Mouse (Mus musculus): ENCODE data around the gene Kcnj4. TPM values are rescaled to one million over a fixed set of nuclear protein-coding genes. Genes with fewer than 3 reads are reported as not detected.

The Kcnj4 gene
- not detected for polyA plus RNA-seq (2017; shearing (Covaris generic))

DNA sequence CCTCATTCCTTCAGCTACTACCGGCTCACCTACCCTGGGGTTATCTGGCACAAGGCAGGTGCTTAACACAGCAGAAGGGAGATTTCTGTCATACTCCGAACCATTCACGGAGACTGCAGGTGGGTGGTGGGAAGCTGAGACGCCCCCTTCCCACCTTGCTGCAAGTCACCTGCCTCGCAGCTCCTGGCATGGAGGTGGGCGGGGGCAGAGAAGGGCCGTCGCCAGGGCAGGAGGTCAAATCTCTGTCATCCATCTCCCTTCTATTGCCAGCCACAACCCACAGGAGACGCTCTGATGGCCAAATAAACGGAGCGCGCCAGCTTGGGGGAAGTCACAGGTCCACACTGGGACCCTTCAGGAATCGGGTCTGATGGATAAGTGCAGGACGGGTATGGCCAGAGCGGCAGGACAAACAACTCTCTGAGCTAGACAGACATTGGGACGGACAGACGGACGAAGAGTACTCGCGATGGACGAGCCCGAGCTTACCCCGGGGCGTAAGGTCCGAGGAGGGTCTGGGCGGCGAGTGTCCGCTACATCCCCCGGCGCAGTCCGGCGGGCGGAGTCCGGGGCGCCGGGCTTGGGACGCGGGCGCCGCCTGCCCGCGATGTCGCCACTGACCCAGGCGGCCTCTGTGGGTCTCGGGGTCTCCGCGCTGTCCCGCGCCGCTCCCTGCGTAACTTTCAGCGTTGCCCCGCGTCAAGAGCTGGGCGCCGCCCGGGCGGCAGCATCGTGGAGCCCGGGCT is at the start of gene Kcnj4:
Gene Kcnj4, minus strand, starts transcription at position 535 of the 746 bp plus-strand sequence.
- no peak for ATAC-seq

DNA sequence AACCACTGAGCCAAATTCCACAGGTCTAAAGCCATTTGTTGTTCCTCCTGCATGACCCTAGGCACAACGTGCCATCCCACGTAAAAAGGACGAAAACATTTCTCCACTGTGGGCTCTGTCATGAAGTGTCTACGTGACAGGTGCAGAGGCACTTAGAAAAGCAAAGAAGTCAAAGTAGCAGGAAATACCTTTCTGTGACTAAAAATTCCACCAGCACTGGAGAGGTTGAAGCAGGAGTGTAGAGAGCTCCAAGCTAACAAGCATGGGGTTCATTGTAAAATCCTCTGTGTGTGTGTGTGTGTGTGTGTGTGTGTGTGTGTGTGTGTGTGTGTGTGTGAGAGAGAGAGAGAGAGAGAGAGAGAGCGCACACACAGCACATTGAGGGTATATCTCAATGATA is 47.5 kb upstream of the Kcnj4 start:
- ATAC-seq: no peak

DNA sequence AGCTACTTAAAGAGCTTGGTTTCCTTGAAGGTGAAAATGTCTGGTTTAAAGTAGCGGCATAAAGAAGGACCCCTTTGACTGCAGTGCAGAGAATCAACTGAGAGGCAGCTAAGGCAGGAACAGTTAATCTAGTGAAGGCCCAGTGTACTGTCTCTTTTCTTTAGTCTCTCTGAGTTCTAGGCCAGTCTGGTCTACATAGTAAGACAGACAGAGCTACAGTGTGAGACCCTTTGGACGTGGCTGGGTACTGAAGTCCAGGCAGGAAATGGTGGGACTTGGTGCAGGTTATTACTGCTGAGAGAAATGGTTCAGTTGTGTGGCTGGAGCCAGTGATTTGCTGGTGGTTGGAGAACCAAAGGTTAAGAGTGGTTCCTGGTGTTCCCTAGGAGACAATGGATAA is 43.2 kb upstream of the Kcnj4 start:
- no peak for ATAC-seq

DNA sequence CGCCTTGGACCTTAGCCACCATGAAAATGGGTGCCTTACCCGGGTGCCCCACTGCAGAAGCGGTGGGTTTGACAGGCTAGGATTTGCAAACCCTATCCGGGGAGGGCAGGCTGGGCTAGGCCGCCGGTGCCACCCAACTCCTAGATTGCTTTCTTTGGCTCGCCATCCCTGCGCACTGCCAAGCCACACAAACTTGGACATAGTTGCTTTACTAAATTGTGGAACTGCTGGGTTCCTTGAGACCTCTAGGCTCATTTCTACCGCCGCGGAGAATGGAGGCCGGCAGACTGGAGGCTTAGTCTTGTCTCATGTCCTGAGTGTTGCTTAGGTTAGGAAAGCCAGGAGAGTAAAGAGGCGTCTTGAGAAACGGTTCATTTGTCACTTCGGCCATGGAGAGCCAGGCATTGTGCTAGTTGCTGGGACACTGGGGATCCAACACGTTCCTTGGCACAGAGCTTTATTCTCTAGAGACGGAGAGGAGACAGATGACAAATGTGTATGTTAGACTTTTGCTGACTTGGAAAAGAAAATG is 42.3 kb upstream of the Kcnj4 start:
- ATAC-seq: no peak

DNA sequence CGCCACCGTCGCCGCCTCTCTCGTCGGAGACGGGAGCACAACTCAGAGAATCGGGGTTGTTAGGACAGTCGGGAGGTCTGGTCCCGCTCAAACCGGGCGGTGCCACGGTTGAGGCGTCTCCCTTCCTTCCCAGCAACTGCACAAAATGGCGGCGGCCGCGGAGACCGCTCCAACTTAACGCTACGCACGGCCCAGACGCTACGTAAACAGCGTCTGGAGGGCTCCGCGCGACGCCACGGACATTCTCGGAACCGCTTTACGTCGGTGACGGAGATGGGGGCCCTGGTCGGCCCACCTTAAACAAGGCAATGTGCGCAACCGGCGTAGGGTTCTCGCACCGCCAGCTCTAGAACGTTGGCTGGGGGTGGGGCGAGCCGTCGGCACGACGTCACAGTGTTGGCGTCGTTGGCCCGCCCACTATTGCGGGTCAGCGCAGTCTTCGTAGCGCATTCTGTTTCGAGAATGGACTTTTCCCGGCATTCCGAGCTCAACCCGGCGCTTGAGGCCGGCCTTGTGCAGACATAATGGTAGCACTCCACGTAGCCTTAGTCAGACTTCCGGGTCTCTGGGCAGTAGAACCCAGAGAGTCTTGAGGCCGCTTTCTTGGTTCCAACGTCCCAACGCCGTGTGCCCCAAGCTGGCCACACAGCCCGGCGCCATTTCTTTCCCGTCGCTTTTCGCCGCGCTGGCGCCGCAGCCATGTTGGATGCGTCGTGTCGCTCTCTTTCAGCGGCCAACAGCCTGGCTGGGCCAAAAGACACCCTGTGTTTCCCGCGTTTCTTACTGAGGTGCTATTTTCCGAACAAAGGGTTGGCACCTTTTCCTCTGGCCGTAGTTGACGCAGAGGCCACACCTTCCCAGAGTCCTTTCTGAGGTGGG is 41.6 kb upstream of the Kcnj4 start, which contains the start of gene Ddx17:
Gene Ddx17, minus strand, starts transcription at position 332 of the 879 bp plus-strand sequence.
- peak; percentile 93 for ATAC-seq

DNA sequence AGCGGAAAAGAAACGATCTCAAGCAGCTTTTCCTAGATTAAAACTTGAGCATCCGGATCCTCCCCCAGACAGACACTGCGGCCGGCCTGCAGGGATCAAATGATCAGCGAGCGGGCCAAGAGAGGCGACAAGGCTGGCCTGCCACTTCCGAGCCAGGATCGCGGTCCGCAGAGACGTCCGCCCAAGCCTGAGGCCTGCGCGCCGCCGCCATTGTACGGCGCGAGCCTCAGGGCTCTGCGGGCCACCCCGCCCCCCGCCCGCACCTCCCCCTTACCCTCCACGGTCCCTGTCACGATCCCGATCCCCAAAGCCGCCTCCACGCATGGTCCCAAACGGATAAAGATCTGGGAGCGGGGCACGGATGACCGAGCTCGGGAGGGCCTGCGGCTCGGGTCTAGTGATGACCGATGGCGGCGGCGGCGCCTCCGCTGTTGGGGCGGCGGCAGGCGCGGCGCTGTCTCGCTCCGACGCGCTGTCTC is 40.9 kb upstream of the Kcnj4 start:
- ATAC-seq: peak; percentile 20

DNA sequence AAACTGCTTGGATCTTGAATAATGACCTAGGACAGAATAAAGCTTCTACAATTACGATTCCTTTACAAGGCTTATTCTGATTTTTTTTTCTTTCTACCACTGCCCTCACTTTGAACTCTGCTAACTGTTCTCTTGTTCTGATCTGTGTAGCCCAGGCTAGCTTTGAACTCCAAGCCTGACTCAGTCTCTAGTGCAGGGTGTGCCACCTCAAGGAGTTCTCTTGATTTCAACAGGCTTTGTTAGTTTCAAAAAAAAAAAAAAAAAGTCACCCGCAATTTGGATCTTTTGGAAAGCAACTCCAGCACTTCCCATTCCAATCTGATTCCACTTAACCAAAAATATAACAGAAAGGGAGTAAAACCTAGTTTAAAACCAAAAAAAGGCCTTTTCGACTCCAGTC is 40.5 kb upstream of the Kcnj4 start:
- no peak for ATAC-seq

DNA sequence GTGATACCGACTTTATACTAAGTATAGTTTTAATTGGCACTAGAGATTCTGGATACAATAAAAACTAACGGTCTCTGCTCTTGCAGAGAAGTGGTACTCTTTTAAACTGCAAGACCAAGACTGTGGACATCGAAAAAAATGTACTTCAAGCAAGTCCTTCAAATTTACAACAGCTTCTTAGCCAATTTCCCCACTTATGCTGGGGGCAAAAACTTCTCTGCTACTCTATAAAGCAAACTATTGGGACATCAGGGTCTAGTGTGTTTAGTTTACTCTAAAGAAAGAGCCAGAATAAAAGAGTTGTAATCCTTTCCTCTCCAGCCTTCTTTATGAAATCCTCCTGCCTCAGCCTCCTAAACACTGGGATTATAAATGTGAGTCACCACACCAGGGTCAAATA is 38.9 kb upstream of the Kcnj4 start:
- ATAC-seq: no peak

DNA sequence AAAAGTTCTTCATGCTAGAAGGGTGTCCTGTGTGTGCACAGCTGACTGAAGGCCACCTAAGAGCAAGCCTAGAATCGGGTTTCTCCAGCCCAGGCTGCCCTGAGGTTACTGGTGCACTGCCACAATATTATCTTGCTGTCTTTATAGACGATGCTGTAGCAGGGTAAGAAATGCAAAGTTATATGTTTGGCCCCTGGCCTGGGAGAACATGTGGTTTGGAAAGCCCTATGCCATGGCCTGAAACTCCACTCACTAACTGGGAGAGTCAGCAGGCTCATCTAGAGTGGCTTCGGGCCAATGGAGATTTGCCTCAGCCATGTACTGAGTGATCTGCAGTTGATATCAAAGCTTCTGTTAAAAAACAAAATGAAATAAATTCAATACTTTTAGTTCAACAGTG is 28.8 kb upstream of the Kcnj4 start:
- no peak for ATAC-seq

DNA sequence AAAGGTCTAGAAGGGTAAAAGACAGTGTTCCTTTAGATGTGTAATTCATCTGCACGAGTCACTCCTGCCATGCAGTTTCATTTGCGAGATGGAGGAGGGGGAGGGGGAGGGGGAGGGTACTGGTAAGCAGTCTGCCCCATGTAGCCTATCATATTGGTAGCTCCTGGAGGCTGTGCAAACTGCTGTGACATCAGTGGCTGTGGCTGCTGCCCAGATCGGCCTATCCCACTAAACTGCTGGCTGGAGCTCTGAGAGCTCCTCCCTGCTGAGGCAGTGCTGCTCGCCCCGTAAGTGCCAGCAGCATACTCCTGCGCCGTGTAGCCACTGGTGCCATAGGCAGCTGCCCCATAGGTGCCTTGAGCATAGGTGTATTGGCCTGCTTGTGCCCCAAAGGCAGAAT is 24.9 kb upstream of the Kcnj4 start:
- no peak for ATAC-seq

DNA sequence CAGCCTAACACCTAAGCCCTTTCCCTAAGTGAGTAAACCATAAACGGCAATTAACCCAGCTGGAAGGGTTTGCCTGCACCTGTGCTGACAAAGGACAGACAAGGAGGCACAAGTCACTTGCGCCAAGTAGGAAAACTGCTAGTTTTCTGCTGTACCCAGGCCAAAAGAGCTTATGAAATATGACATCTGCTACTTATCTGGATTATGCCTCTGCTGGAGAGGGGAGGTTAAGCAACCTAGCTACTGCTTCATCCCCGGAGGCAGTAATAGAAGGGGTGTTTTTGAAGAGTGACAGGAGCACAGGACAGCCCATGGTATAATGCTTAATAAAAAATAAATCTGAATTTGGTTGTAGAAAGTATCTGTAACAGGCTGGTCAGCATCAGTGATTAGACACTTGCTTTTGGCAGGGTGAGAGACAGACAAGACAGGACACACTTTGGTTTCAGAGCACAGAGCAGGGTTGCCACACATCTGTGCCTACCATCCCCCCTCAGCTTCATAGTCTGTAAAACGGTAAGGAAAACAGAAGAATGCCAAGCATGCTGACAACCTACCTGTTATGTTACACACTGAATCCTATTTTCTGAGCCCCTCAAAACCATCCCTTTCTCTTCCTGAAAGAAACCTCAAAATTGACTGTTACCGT is 23.1 kb upstream of the Kcnj4 start:
- no peak for ATAC-seq

DNA sequence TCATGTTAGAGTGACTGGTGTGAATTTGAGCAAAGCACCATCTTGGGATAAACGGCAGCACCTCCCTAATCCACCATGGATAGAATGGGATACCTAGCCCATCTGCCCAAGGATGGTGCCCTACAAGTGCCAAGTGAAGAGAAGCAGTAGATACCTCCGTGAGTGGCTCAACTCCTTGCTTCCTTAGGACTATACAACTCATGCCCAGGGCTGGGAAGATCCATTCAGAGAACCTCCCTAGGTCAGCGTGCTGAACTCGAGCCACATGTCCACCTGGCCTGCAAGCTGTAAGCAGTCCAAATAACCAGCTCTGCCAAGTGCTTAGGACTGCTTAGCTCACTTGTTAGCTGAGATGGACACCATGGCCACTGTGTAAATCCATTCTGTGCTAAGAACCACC is 22.2 kb upstream of the Kcnj4 start:
- ATAC-seq: no peak

DNA sequence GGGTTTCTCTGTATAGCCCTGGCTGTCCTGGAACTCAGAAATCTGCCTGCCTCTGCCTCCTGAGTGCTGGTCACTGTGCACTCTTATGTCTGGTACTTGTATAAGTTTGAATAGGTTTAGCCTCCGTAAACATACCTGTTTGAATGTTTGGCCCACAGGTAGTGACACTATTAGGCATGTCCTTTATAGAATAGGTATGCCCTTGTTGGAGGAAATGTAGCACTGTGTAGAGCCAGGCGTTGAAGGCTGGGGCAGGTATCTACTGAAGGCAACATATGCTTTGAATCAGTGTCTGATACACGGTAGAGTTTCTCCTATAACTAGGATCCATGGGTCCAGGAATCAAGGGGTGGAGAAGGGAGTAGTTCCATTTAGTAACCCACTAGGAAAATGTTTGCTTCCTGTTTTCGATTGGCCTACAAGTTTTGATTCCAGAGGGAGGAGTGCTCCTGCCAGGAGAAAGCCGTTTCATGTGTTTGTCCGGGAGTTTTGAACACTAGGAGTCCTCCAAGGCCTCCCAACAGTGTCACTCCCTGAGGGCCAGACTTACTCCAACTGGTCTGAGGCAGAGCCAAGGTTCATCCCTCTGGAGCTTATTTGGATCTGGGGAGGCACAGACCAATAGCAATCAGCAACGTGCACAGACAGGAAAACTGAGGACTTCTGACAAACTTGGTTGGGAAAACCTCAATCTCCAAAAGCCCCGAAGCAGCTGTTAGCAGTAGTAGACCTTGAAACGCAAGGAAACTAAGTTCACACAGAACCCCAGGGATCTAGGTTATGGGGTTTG is 21.1 kb upstream of the Kcnj4 start:
- ATAC-seq: no peak

DNA sequence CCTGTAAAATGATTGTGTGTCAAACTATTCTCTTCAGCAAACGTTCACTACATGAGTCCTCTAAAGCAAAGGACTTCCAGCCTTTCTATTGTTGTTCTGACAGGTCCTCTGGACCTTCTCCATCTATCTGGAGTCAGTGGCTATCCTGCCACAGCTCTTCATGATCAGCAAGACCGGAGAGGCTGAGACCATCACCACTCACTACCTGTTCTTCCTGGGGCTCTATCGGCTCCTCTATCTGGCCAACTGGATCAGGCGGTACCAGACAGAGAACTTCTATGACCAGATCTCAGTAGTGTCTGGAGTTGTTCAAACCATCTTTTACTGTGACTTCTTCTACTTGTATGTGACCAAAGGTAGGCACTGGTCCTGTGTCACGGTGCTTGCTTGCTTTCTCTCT is 20.5 kb upstream of the Kcnj4 start:
- ATAC-seq: no peak

DNA sequence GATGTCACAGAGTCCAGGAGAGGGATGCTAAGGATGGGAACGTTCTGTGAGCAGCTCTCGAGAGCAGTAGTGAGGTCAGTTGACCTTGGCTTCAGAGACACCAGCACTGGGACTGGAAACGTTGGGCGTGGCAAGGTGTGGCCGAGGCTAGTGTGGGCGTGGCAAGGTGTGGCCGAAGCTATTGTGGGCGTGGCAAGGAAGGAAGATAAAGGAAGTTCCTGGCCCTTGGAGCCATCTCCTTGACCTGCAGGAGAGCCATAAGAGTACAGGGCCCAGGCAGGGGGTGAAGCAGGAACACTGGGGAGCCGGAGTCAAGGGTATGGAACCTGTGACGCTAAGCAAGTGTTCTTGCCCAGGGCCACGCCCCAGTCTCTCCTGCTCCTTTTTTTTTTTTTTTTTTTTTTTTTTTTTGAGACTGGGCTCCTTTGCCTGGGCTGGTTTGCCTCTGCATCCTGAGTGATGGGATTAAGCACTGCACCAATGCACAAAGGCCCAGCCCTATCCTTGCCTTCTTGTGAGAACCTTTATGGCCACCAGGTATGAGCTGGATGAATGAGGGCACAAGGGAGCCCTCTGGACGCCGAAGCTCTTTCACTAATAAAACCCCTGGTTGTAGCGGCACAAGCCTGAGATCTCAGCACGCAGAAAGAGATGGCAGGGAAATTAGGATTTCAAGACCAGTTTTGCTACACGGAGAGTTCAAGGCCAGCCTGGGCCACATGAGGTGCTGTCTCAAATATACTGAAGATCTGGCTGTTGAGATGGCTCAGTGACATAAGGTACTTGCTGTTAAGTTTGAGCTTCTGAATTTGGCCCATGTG is 14.6 kb upstream of the Kcnj4 start:
- no peak for ATAC-seq

DNA sequence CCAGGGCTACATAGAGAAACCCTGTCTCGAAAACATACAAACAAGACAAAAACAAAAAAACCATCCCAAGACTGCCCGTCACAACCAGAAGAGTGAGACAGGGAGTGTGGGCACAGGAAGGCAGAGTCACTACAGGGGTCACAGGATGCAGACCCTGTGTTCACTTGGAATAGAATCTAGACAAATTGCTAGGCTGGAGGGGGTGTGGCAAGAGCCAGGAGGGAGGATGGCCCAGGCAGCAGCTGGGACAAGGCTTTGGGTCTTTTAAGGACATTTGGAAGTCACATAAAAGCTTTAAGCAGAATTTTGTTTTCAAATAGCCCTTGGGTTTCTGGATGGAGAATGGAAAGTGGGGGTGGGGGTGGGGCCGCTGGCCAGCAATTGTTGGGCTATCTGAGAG is 13.5 kb upstream of the Kcnj4 start:
- ATAC-seq: no peak

DNA sequence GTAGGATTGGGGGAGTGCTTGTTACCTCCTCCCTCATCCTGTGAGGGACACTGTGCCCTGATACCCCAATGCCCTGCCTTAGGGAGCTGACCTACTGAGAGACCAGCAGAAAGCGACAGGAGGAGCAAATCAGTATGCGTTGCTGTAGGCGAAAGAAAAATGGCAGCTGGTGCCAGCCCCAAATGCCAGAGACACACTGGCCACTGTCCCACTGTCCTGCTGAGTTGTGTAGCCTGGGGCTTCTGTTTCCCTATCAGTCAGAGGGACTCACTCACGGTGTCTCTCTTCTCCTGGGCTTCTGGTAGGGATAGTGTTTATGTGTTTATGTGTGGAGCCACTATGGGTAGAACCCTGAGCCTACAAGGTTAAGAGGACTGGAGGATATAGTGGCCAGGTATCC is 12.7 kb upstream of the Kcnj4 start:
- no peak for ATAC-seq

DNA sequence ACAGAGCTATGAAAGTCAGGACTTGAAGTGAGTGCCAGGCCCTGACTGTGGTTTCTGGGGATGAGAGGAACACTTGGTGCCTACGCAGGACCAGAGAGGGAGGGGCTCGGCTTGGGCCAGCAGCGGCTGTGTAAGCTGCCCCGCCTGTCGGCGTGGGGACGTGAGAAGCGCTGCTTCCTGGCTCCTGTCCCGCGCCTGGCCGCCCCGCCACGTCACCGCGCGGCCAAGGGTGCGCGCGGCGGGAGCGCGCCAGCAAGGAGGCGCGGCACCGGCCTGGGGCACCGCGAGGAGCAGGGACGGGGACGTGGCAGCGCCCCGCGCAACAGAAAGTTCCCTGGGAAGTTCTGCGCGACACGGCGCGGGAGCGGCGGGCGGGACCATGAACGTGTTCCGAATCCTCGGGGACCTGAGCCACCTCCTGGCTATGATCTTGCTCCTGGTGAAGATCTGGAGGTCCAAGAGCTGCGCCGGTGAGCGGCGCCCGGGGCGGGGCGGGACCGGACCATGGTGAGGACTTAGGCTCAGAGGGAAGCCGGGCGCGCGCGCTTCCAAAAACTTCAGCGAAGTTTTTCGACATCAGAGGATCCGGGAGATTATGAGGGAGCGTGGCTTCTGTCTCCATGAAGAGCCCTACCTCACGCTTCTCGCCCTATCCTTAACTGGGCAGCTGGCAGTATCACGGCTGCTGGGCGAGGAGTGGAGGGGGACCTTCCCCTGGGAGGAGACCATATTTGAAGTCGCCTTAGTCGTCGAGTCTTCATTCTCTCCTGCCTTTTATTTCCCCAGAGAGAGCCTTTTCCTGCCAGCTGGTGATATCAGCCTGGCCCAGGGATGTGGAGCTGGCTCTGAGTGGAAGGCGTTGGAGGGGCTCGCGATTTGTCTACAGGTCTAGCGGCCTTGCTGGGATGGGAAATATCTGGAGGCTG is 11.4 kb upstream of the Kcnj4 start, which contains the start of gene Kdelr3:
Gene Kdelr3, plus strand, starts transcription at position 241 of the 926 bp plus-strand sequence.
- ATAC-seq: no peak

DNA sequence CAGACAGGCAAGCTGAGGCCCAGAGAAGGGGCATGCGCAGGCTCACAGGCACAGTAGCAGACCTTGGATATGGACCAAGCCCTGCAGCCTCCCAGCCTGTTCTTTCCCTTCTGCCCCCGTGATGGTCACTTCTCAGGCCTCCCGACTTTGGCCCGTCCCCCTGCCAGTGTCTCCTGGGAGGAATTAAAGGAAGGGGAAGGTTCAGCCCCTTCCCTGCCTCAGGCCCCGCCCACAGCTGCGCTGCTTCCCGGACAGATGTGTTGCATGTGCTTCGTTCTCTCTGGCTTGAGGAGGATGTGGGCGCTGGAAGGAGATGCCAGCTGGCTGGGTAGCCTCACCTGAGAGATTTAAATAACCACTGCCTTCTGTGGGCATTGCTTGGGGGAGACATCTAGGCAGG is 8.9 kb upstream of the Kcnj4 start:
- ATAC-seq: no peak
